8 mouse cellular contexts compared by ENCODE assay signal in genomic region chr9:114562919-114563751, GRCm38 (mm10). TPM values are rescaled to one million over a fixed set of nuclear protein-coding genes. Genes with fewer than 3 reads are reported as not detected.
DNase-seq lines count a peak whose midpoint lies in the region; ATAC-seq and TF ChIP-seq lines count a peak whose summit lies in the region.

No protein-coding gene starts in this region.

- H3K36me3 ChIP-seq in hindbrain, embryonic 10.5 days = 0 out of 2 replicates have a peak, but pooled peaks cover 3% of the 10 kb centered on the region
- H3K36me3 ChIP-seq in liver, embryonic 14.5 days (replicated peaks; ENCODE audit: control insufficient read depth, insufficient read depth, low read depth) = no peaks in the 10 kb centered on the region
- no peaks in the 10 kb centered on the region for H3K36me3 ChIP-seq in stomach, embryonic 15.5 days

- no peak for ATAC-seq in liver, embryonic 14.5 days (ENCODE audit: insufficient read depth)
- ATAC-seq in stomach, embryonic 15.5 days (ENCODE audit: insufficient read depth, low FRiP score, low read depth) = no peak
- no peak for ATAC-seq in monocyte, adult 5-6 weeks (replicated peaks; ENCODE audit: insufficient number of reproducible peaks, low FRiP score, low TSS enrichment, poor library complexity, severe bottlenecking)

- peak; percentile 14 to 19 for DNase-seq in left cerebral cortex, postnatal 25 days (ENCODE audit: low spot score in 2 of 2)
- DNase-seq in left cerebral cortex, adult 8-10 months (ENCODE audit: low spot score in 2 of 2) = no peak
- peak; percentile 68 for DNase-seq in hindbrain, embryonic 10.5 days (ENCODE audit: low spot score)
- no peak for DNase-seq in liver, embryonic 14.5 days (ENCODE audit: low read depth in 3 of 3, low spot score in 3 of 3)
- no peak for DNase-seq in cerebellum, adult 18-20 months

- no peaks in the 10 kb centered on the region for H3K4me1 ChIP-seq in cortical plate, adult 2 months (ENCODE audit: control insufficient read depth, insufficient read depth, low read length)
- H3K4me1 ChIP-seq in hindbrain, embryonic 10.5 days (replicated peaks) = peaks cover 47% of the 10 kb centered on the region
- H3K4me1 ChIP-seq in liver, embryonic 14.5 days (replicated peaks; ENCODE audit: control insufficient read depth in 2 of 2, insufficient read depth in 2 of 2, low read length in 1 of 2) = no peaks in the 10 kb centered on the region; a peak in 1 of 4 replicates
- peaks cover 11% of the 10 kb centered on the region for H3K4me1 ChIP-seq in stomach, embryonic 15.5 days

- no peak for TF ChIP-seq EP300 in liver, embryonic 14.5 days (IDR thresholded peaks at IDR 0.05; ENCODE audit: low read depth)

- H3K9me3 ChIP-seq in hindbrain, embryonic 10.5 days = 0 out of 2 replicates have a peak, but pooled peaks cover 3% of the 10 kb centered on the region
- H3K9me3 ChIP-seq in liver, embryonic 14.5 days (ENCODE audit: control insufficient read depth, low read length) = no peaks in the 10 kb centered on the region
- no peaks in the 10 kb centered on the region for H3K9me3 ChIP-seq in stomach, embryonic 15.5 days

- intact Hi-C loops in left cerebral cortex, postnatal 25 days (cut with DNase I) = no loop called here

- TF ChIP-seq POLR2A in cortical plate, adult 2 months (IDR thresholded peaks at IDR 0.05; ENCODE audit: extremely low read depth, insufficient read depth, low read length) = no peak

- no peak for TF ChIP-seq CTCF in cortical plate, adult 2 months (IDR thresholded peaks at IDR 0.05; ENCODE audit: extremely low read depth, insufficient read depth, low read length)
- TF ChIP-seq CTCF in liver, embryonic 14.5 days (IDR thresholded peaks at IDR 0.05; ENCODE audit: low read depth) = no peak

- WGBS in hindbrain, embryonic 10.5 days = under 1% methylated on average over 119 of the region's 122 CpGs
- under 1% methylated on average over 105 of the region's 122 CpGs for WGBS in liver, embryonic 14.5 days (ENCODE audit: insufficient replicate concordance)
- WGBS in stomach, embryonic 15.5 days = under 1% methylated on average over 100 of the region's 122 CpGs

- peak overlapping the region; percentile 51 for H3K4me2 ChIP-seq in liver, embryonic 14.5 days (ENCODE audit: low read depth)
- H3K4me2 ChIP-seq in stomach, embryonic 15.5 days = peak overlapping the region; percentile 87

- no peaks in the 10 kb centered on the region for H3K27me3 ChIP-seq in hindbrain, embryonic 10.5 days (ENCODE audit: insufficient read depth, poor library complexity, severe bottlenecking)
- H3K27me3 ChIP-seq in liver, embryonic 14.5 days (ENCODE audit: control insufficient read depth, insufficient read depth, low read length) = peaks cover 69% of the 10 kb centered on the region
- peaks cover 38% of the 10 kb centered on the region for H3K27me3 ChIP-seq in stomach, embryonic 15.5 days (replicated peaks)

- no peak overlapping the region for H3K27ac ChIP-seq in cortical plate, adult 2 months (ENCODE audit: insufficient read depth, low read length)
- H3K27ac ChIP-seq in hindbrain, embryonic 10.5 days = peak overlapping the region; percentile 100
- H3K27ac ChIP-seq in liver, embryonic 14.5 days = no peak overlapping the region
- H3K27ac ChIP-seq in stomach, embryonic 15.5 days = peak overlapping the region; percentile 72

- peak overlapping the region; percentile 21 for H3K9ac ChIP-seq in liver, embryonic 14.5 days (replicated peaks)
- H3K9ac ChIP-seq in stomach, embryonic 15.5 days = peak overlapping the region; percentile 57

- peak overlapping the region; percentile 35 for H3K4me3 ChIP-seq in cortical plate, adult 2 months (ENCODE audit: insufficient read depth, low read length)
- H3K4me3 ChIP-seq in hindbrain, embryonic 10.5 days = peak overlapping the region; percentile 95
- H3K4me3 ChIP-seq in liver, embryonic 14.5 days (ENCODE audit: insufficient read depth in 1 of 2, low read depth in 2 of 2, low read length in 2 of 2) = peak overlapping the region; percentile 55 to 58
- H3K4me3 ChIP-seq in stomach, embryonic 15.5 days (replicated peaks) = peak overlapping the region; percentile 57

RNA-seq across cellular contexts. Expression of gene Trim71, which starts 1.0 kb away (rescaled TPM):
- under 1 TPM; 0.69 TPM for total RNA-seq in left cerebral cortex, postnatal 25 days (2021)
- under 1 TPM; 0.46 to 0.67 (median 0.59) TPM for total RNA-seq in left cerebral cortex, adult 8-10 months (2022)
- polyA plus RNA-seq in cortical plate, adult 2 months (2012; rRNA removed) = 0.25 and 0.27 TPM in 2 replicates
- polyA plus RNA-seq in hindbrain, embryonic 10.5 days (2016; fragmentation: Nextera tagmentation; extraction: Ambion mirVana) = 3.8 and 8.3 TPM in 2 replicates
- polyA plus RNA-seq in liver, embryonic 14.5 days (2012; rRNA removed) = 0.61 and 0.74 TPM in 2 replicates
- 0.62 and 0.82 TPM in 2 replicates for polyA plus RNA-seq in liver, embryonic 14.5 days (2014; fragmentation: Nextera tagmentation; extraction: Ambion mirVana)
- 2.0 and 2.2 TPM in 2 replicates for polyA plus RNA-seq in stomach, embryonic 15.5 days (2015; fragmentation: Nextera tagmentation; extraction: Ambion mirVana)
- 0.10 TPM in 1 of 3 replicates, not detected in the others for total RNA-seq in monocyte, adult 5-6 weeks (2017)

RNA-seq across cellular contexts. Expression of gene C130032M10Rik, which starts 47.6 kb away (rescaled TPM):
- total RNA-seq in left cerebral cortex, postnatal 25 days (2021) = not detected
- total RNA-seq in left cerebral cortex, adult 8-10 months (2022) = not detected
- 0.15 TPM in 1 of 2 replicates, not detected in the other for polyA plus RNA-seq in cortical plate, adult 2 months (2012; rRNA removed)
- polyA plus RNA-seq in hindbrain, embryonic 10.5 days (2016; fragmentation: Nextera tagmentation; extraction: Ambion mirVana) = 0.38 and 1.9 TPM in 2 replicates
- polyA plus RNA-seq in liver, embryonic 14.5 days (2012; rRNA removed) = not detected in 2 replicates
- polyA plus RNA-seq in liver, embryonic 14.5 days (2014; fragmentation: Nextera tagmentation; extraction: Ambion mirVana) = not detected in 2 replicates
- polyA plus RNA-seq in stomach, embryonic 15.5 days (2015; fragmentation: Nextera tagmentation; extraction: Ambion mirVana) = 0.19 and 0.64 TPM in 2 replicates
- total RNA-seq in monocyte, adult 5-6 weeks (2017) = not detected in 3 replicates

RNA-seq across cellular contexts. Expression of gene Ccr4, which starts 58.4 kb away (rescaled TPM):
- not detected for total RNA-seq in left cerebral cortex, postnatal 25 days (2021)
- not detected for total RNA-seq in left cerebral cortex, adult 8-10 months (2022)
- polyA plus RNA-seq in cortical plate, adult 2 months (2012; rRNA removed) = not detected in 2 replicates
- polyA plus RNA-seq in hindbrain, embryonic 10.5 days (2016; fragmentation: Nextera tagmentation; extraction: Ambion mirVana) = 0.07 TPM in 1 of 2 replicates, not detected in the other
- not detected in 2 replicates for polyA plus RNA-seq in liver, embryonic 14.5 days (2012; rRNA removed)
- not detected in 2 replicates for polyA plus RNA-seq in liver, embryonic 14.5 days (2014; fragmentation: Nextera tagmentation; extraction: Ambion mirVana)
- 0.04 TPM in 1 of 2 replicates, not detected in the other for polyA plus RNA-seq in stomach, embryonic 15.5 days (2015; fragmentation: Nextera tagmentation; extraction: Ambion mirVana)
- total RNA-seq in monocyte, adult 5-6 weeks (2017) = 0.19 to 0.43 TPM (median 0.38 TPM) in 3 replicates

Comparison
In these comparisons a context has a peak if more than half of its experiments do, and no peak if none do; other contexts are left out.
1. DNase-seq: peak in left cerebral cortex, postnatal 25 days (2 of 2) and hindbrain, embryonic 10.5 days (single experiment); none in left cerebral cortex, adult 8-10 months (0 of 2), liver, embryonic 14.5 days (0 of 3) and cerebellum, adult 18-20 months (0 of 2).
2. H3K27ac ChIP-seq: peak in hindbrain, embryonic 10.5 days (single experiment) and stomach, embryonic 15.5 days (single experiment); none in cortical plate, adult 2 months (single experiment) and liver, embryonic 14.5 days (single experiment).
3. H3K4me3 ChIP-seq: peak in every context shown above with its lines; median percentile 95 in hindbrain, embryonic 10.5 days; 57 in stomach, embryonic 15.5 days; 56 in liver, embryonic 14.5 days; 35 in cortical plate, adult 2 months.